Mouse (Mus musculus) thymus, postnatal 14 days (tissue): Measurements from ENCODE around the gene Ift27.

Source experiments
- DNase-seq: peaks from one replicate; pipeline ENCODE4 v3.0.0; 2021

Ift27 gene

DNA sequence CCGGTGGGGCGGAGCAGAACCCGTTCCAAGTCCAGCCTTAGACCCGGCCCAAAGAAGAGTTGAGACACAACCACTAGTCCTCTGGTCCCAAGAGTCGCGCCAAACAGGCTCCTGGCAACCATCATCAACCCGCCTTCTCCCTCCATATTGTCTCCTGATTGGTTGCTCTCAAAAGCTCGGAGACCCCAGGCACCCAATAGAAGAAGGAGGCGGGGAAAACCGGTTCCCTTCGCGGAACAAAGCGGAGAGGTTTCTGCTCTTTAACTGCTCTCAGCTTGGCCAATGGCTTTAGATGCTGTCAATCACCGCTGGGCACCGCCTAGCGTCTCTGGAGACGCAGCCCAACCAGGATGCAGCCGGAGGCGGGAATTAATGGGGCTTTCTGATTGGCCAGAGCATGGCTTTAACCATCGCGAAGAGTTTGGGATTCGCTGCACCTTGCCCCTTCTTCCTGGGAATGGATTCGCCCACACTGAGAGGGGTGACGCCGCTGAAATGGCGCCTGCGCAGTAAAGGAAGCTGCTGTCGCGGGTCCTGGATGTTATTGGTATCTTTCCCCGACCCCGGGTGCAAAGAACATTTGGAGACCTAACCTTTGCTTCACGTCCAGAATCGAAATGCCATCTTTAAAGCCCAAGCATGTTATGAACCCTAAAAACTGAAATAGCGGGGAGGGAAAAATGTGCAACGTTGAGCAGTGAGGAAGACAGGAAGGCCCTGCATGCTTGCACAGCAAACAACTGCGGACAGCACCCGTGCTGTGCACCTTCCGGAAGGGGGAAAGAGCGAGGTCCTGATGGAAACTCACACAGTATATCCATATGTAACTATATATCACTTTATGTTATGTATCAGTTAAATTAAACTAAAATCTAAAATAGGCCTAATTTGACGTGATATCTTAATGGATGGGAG, at the start of gene Ift27:
Gene Ift27, minus strand, starts transcription at position 136 of the 915 bp plus-strand sequence.
- peak; percentile 97 for DNase-seq

DNA sequence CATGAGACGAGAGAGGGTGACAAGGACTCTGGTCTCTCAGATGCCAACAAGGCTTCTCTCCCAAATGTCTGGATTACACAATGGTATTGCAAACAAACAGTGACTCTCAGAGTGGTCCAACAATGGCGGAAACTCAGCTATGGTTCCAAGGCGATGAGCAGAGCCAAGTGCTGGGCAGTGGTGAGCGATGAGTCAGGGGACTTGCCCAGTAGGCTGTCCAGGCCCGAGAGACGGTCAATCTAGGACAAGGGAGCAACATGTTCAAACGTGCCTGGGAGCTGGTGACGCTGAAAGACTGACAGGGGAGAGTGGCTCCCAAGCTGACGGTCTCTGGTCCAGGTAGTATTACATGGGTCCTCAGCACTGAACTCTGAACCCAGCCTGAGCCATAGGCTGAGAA, 41.4 kb upstream of the Ift27 start:
- no peak for DNase-seq

DNA sequence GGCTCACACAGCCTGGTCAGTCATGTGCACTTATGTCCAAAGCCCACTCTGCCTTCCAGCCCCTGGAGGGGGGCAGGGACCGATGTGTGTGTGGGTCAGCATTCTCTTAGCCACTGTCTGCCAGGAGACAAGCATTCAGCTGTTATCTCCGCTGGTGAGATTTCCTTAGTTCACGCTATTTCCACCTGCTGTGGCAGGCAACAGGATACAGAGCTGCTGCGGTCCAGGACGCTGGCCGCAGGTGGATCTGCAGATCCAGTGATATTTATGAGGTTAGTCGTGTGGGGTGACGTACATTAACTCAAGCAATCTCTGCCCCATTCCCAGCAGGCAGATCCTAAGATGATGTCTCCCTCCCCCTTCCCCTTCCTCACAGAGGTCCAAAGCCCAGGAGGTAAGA, 37.5 kb upstream of the Ift27 start:
- DNase-seq: no peak

DNA sequence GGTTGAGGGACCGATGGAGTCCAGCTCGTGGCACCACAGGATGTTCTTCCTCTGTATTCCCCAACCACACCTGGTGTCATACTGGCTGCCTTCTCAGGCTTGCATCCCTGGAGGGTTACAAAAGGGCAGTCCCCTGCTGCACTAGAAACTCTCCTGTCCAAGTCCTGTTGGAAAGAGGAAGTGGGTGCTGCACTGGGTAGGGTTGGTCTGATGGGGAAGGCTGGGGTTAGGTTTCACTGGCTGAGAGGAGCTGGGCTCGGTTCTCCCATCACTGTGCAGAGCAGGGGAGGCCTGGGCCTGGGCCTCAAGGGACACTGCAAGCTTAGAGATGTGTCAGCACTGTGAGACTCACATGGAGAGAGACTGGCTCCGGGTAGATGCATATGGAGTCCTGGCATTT, 36.3 kb upstream of the Ift27 start:
- DNase-seq: no peak

DNA sequence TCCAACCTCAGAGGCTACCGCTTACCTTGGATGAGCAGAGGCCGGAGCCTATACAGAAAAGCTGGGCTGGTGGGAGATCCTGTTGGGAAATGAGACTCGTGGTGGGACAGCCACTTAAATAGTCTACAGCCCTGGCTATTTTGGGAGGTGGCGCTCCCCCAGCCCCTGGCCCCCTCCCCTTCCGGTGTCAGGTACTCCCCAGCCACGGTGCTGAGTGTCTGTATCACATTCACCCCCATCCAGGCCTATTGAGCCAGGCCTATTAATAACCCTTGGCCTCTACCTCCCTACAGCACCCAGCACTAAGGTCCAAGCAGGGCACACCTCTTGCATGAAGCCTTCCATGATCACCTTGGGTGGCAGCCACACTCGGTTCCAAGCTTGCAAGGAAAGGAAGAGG, 32.4 kb upstream of the Ift27 start, which contains the start of gene Pvalb:
Gene Pvalb, minus strand, starts transcription at position 89 of the 400 bp plus-strand sequence.
- DNase-seq: no peak

GRCm38 (mm10) chr15:78205192-78205591, 31.3 kb upstream of the Ift27 start:
- peak; percentile 14 for DNase-seq

GRCm38 (mm10) chr15:78204053-78204847, 30.3 kb upstream of the Ift27 start:
- peak; percentile 29 for DNase-seq

- no peak for DNase-seq
Measured at GRCm38 (mm10) chr15:78195096-78195880, 21.4 kb upstream of the Ift27 start.

- no peak for DNase-seq
Measured at GRCm38 (mm10) chr15:78194320-78194719, 20.4 kb upstream of the Ift27 start.

DNA sequence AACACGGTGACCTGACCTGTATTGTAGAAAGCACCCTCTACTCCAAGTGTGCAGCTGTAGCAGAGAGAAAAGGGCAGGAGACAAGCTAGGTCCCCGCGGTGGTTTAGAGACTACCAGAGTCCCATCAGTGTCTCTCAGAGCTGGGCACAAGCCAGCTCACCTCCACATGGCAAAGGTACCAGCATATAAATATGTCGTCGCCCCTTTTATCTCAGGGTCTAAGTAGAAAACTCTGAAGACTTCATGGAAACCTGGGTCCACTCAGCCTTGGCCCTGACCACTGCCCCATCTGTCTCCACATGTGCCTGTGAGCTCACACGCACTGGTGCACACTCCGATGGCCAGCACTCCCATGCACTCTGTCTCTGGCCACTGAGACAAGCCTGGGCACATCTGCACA, 15.7 kb upstream of the Ift27 start:
- no peak for DNase-seq

DNA sequence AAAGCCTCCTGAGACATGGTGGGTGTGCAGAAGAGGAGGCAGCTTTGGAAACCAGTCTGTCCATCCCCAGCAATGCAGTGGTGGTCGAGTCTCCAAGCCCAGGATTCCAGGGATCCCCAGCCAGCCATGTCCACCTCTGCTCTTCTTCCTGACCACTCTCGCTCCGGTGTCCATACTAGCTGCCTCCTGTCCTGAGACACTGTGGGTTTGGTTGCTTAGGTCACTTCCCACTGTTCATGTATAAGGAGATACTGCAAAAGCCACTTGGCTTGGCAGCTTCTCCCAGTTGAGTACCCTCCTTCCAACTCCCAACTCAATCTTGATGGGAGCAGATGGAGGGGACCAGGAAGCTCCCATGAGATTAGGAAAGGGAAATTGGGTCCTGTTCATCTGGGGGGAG, 14.6 kb upstream of the Ift27 start:
- no peak for DNase-seq

DNA sequence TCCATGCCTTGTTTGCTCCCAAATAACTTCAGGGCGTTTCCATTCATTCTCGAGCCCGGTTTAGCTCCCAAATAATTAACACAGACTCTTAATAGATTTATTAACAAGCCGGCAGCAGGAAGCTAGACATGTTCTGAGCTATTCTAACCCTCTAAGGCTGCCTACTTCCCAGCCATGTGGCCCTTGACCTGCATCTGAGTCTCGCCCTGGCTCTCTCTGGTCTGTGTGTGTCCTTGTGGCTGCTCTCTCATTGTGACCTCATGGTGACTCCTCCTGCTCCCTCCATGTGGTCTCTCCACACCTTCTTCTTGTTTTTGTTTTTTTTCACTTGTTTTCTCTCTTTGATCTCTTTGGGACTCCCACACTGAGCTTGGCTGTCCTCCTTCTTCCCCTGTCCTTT, 13.0 kb upstream of the Ift27 start:
- no peak for DNase-seq

GRCm38 (mm10) chr15:78185609-78186008, 11.7 kb upstream of the Ift27 start:
- no peak for DNase-seq

DNA sequence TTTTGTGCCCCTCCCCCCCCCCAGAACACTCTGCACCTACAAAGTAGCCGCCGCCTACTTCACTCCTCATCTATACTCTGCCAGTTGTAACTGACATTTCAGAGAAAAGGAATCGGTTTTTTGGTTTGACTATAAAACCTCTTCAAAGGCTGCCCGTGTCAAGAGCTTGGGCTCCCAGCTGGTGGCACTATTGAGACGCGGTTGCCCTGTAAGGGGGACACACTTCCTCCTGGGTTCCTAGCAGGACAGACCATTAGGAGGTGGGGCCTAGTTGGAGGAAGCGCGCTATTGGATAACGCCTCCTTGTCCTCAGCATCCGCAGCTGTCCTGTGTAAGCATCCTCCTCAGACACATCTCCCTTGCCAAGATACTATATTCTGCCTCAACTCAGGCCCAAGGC, 10.9 kb upstream of the Ift27 start:
- peak; percentile 71 for DNase-seq

GRCm38 (mm10) chr15:78181701-78182405, 7.9 kb upstream of the Ift27 start:
- no peak for DNase-seq

GRCm38 (mm10) chr15:78179775-78180174, 5.9 kb upstream of the Ift27 start:
- no peak for DNase-seq

DNA sequence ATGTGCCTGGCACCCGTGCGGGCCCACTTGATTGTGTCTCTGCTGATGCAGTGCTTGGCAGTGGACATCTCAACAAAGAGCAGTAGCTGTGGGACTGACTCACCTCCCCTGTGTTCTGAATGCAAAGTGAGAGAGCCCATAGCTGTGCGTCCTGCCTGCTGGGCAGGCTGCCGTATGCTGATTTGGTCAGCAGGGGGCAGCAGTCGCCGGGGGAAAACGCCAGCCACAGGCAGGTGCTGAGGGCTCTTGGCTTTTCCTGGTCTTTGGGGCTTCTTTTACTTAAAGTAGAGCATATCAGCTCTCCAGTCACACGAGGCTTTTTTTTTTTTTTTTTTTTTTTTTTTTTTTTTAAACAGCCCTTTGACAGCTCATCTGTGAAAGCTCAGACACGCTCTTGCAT, 4.5 kb upstream of the Ift27 start:
- peak; percentile 87 for DNase-seq

GRCm38 (mm10) chr15:78177257-78177656, 3.4 kb upstream of the Ift27 start:
- no peak for DNase-seq

- DNase-seq: no peak
Measured at GRCm38 (mm10) chr15:78174887-78175245, 959 bp upstream of the Ift27 start.

DNA sequence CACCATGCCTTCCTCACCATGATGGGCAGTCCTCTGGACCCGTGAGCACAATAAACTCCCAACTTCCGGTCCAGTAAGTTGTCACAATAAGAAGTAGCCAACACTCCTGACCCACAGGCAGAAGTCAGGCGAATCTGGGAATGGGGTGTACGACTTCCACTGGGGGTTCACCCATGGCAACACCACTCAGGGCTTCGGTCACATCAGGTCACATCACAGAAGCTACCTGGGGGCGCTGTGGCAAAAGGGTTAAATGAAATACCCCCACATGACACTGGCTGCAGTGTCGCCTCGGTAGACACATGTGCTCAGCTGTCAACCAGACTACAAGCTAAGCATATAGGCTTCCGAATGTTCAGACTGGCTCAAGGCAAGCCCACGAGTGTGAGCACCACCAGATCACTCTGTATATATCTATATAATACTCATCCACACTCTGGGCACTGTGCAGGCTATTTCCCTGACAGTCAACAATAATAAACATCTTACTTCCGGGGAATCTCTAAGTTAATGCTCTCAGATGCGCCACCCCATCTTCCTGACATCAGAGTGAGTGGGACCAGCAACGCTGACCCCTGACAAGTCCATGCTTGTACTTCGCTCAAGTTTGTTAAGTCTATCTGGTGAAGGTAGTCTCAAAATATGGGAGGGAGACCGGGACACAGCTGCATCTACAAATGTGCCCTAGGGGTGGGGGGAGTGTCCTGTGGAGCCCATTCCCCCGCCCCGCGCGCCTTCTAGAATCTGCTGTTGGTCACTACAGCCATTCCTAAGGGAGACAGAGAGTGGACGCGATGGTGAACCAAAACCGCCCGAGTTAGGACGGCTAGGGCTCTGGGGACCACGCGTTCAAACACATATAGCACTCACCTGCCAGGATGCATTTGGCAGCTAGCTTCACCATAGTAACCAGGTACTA, 749 bp downstream of the Ift27 start:
- peak; percentile 30 for DNase-seq

DNA sequence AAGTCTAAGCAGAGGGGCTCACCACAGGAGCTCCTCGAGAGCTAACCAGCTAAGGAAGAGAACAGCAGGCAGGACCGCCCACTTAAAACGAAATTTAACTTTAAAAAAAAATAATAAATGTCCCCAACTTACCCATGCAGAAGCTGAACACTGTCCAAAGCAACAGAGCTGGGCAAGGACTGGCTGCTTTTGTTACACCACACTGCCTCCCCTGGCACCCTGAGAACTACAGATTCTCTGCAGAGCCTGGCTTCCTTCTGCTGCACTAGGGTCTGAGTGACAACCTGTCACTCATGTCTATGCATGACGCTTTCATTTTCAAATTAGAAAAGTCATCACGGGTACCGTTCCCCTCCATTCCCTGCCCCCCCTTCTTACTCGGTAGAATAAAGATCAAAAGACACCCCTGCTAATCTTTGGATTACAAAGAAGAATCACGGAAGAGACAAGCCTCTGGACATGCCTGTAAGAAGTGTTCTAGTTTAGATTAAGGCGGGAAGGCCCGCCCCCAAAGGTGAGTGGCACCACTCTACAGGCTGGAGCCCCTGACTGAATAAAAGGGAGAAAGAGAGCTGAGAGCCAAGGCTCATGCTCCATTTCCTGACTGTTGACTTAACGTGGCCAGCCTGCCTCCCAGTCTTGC, 1.5 kb downstream of the Ift27 start:
- peak; percentile 66 for DNase-seq
